Mouse (Mus musculus): Measurements from ENCODE around the gene Mei1. TPM values are rescaled to one million over a fixed set of nuclear protein-coding genes. Genes with fewer than 3 reads are reported as not detected.

The Mei1 gene
- polyA plus RNA-seq, 1 experiment from 2014 or later: not detected

- no peak for TF ChIP-seq CTCF (IDR thresholded peaks at IDR 0.05; ENCODE audit: low read depth)
- H3K36me3 ChIP-seq (ENCODE audit: control insufficient read depth, insufficient read depth): no peaks in the 10 kb centered on the region
- H3K4me2 ChIP-seq (replicated peaks; ENCODE audit: low read depth): no peak overlapping the region
- H3K4me1 ChIP-seq (replicated peaks; ENCODE audit: control insufficient read depth, insufficient read depth, low read length): no peaks in the 10 kb centered on the region
- peaks cover 35% of the 10 kb centered on the region for H3K27me3 ChIP-seq (replicated peaks; ENCODE audit: control insufficient read depth, insufficient read depth, low read length)
- H3K27ac ChIP-seq (ENCODE audit: low read depth, low read length): no peak overlapping the region
- ATAC-seq: no peak
- no peak overlapping the region for H3K9ac ChIP-seq (ENCODE audit: low read depth, low read length)
- H3K4me3 ChIP-seq (ENCODE audit: low read depth, low read length): no peak overlapping the region
- H3K9me3 ChIP-seq (ENCODE audit: control insufficient read depth): no peaks in the 10 kb centered on the region
- WGBS: 77% methylated on average over 7 of the region's 7 CpGs
These were observed 3.7 kb downstream of the Mei1 start for GRCm38 (mm10) chr15:82073490-82073889.

GRCm38 (mm10) chr15:82079883-82080282 is 10.1 kb downstream of the Mei1 start:
- TF ChIP-seq CTCF (IDR thresholded peaks at IDR 0.05; ENCODE audit: low read depth): no peak
- H3K27ac ChIP-seq (ENCODE audit: low read depth, low read length): no peak overlapping the region
- peaks cover 20% of the 10 kb centered on the region for H3K27me3 ChIP-seq (replicated peaks; ENCODE audit: control insufficient read depth, insufficient read depth, low read length)
- ATAC-seq: no peak
- no peak overlapping the region for H3K4me3 ChIP-seq (ENCODE audit: low read depth, low read length)
- WGBS: 50% methylated on average over 10 of the region's 10 CpGs
- no peaks in the 10 kb centered on the region for H3K4me1 ChIP-seq (replicated peaks; ENCODE audit: control insufficient read depth, insufficient read depth, low read length)
- H3K36me3 ChIP-seq (ENCODE audit: control insufficient read depth, insufficient read depth): no peaks in the 10 kb centered on the region
- no peaks in the 10 kb centered on the region for H3K9me3 ChIP-seq (ENCODE audit: control insufficient read depth)
- H3K9ac ChIP-seq (ENCODE audit: low read depth, low read length): no peak overlapping the region
- no peak overlapping the region for H3K4me2 ChIP-seq (replicated peaks; ENCODE audit: low read depth)

- Histone ChIP-seq H3K27me3 (replicated peaks; ENCODE audit: control insufficient read depth, insufficient read depth, low read length) (peaks cover 20% of the 10 kb centered on the region), H3K9ac (ENCODE audit: low read depth, low read length) (no peak overlapping the region), H3K9me3 (ENCODE audit: control insufficient read depth) (no peaks in the 10 kb centered on the region), H3K27ac (ENCODE audit: low read depth, low read length) (no peak overlapping the region), H3K4me3 (ENCODE audit: low read depth, low read length) (no peak overlapping the region), H3K4me1 (replicated peaks; ENCODE audit: control insufficient read depth, insufficient read depth, low read length) (no peaks in the 10 kb centered on the region), H3K4me2 (replicated peaks; ENCODE audit: low read depth) (no peak overlapping the region), H3K36me3 (ENCODE audit: control insufficient read depth, insufficient read depth) (no peaks in the 10 kb centered on the region)
- no peak for ATAC-seq
- TF ChIP-seq CTCF (IDR thresholded peaks at IDR 0.05; ENCODE audit: low read depth): peak; percentile 66
- WGBS: 26% methylated on average over 7 of the region's 7 CpGs
These were observed 11.4 kb downstream of the Mei1 start for GRCm38 (mm10) chr15:82081161-82081560.

GRCm38 (mm10) chr15:82085606-82086005 is 15.8 kb downstream of the Mei1 start:
- H3K9ac ChIP-seq (ENCODE audit: low read depth, low read length): no peak overlapping the region
- WGBS: 84% methylated on average over 9 of the region's 9 CpGs
- H3K4me1 ChIP-seq (replicated peaks; ENCODE audit: control insufficient read depth, insufficient read depth, low read length): no peaks in the 10 kb centered on the region
- H3K4me3 ChIP-seq (ENCODE audit: low read depth, low read length): no peak overlapping the region
- no peak for TF ChIP-seq CTCF (IDR thresholded peaks at IDR 0.05; ENCODE audit: low read depth)
- H3K9me3 ChIP-seq (ENCODE audit: control insufficient read depth): no peaks in the 10 kb centered on the region
- H3K27ac ChIP-seq (ENCODE audit: low read depth, low read length): no peak overlapping the region
- no peaks in the 10 kb centered on the region for H3K36me3 ChIP-seq (ENCODE audit: control insufficient read depth, insufficient read depth)
- peaks cover 27% of the 10 kb centered on the region for H3K27me3 ChIP-seq (replicated peaks; ENCODE audit: control insufficient read depth, insufficient read depth, low read length)
- ATAC-seq: no peak
- no peak overlapping the region for H3K4me2 ChIP-seq (replicated peaks; ENCODE audit: low read depth)

- no peak for ATAC-seq
- peaks cover 24% of the 10 kb centered on the region for H3K27me3 ChIP-seq (replicated peaks; ENCODE audit: control insufficient read depth, insufficient read depth, low read length)
- H3K36me3 ChIP-seq (ENCODE audit: control insufficient read depth, insufficient read depth): no peaks in the 10 kb centered on the region
- no peaks in the 10 kb centered on the region for H3K4me1 ChIP-seq (replicated peaks; ENCODE audit: control insufficient read depth, insufficient read depth, low read length)
- no peak overlapping the region for H3K9ac ChIP-seq (ENCODE audit: low read depth, low read length)
- no peak overlapping the region for H3K27ac ChIP-seq (ENCODE audit: low read depth, low read length)
- H3K4me3 ChIP-seq (ENCODE audit: low read depth, low read length): no peak overlapping the region
- TF ChIP-seq CTCF (IDR thresholded peaks at IDR 0.05; ENCODE audit: low read depth): no peak
- WGBS: 69% methylated on average over 12 of the region's 12 CpGs
- no peak overlapping the region for H3K4me2 ChIP-seq (replicated peaks; ENCODE audit: low read depth)
- H3K9me3 ChIP-seq (ENCODE audit: control insufficient read depth): no peaks in the 10 kb centered on the region
These were observed 16.3 kb downstream of the Mei1 start for GRCm38 (mm10) chr15:82086131-82086530.

GRCm38 (mm10) chr15:82087266-82087665 is 17.5 kb downstream of the Mei1 start:
- Histone ChIP-seq H3K4me3 (ENCODE audit: low read depth, low read length) (no peak overlapping the region), H3K4me2 (replicated peaks; ENCODE audit: low read depth) (no peak overlapping the region), H3K4me1 (replicated peaks; ENCODE audit: control insufficient read depth, insufficient read depth, low read length) (no peaks in the 10 kb centered on the region), H3K9ac (ENCODE audit: low read depth, low read length) (no peak overlapping the region), H3K36me3 (ENCODE audit: control insufficient read depth, insufficient read depth) (no peaks in the 10 kb centered on the region), H3K9me3 (ENCODE audit: control insufficient read depth) (no peaks in the 10 kb centered on the region), H3K27me3 (replicated peaks; ENCODE audit: control insufficient read depth, insufficient read depth, low read length) (peaks cover 23% of the 10 kb centered on the region; the same call in 1 of the 2 replicates), H3K27ac (ENCODE audit: low read depth, low read length) (no peak overlapping the region)
- 11% methylated on average over 9 of the region's 10 CpGs for WGBS
- ATAC-seq: no peak
- no peak for TF ChIP-seq CTCF (IDR thresholded peaks at IDR 0.05; ENCODE audit: low read depth)

- H3K4me3 ChIP-seq (ENCODE audit: low read depth, low read length): no peak overlapping the region
- H3K4me2 ChIP-seq (replicated peaks; ENCODE audit: low read depth): no peak overlapping the region
- no peaks in the 10 kb centered on the region for H3K36me3 ChIP-seq (ENCODE audit: control insufficient read depth, insufficient read depth)
- WGBS: 79% methylated on average over 7 of the region's 7 CpGs
- no peaks in the 10 kb centered on the region for H3K4me1 ChIP-seq (replicated peaks; ENCODE audit: control insufficient read depth, insufficient read depth, low read length)
- H3K9ac ChIP-seq (ENCODE audit: low read depth, low read length): no peak overlapping the region
- ATAC-seq: no peak
- no peak overlapping the region for H3K27ac ChIP-seq (ENCODE audit: low read depth, low read length)
- H3K27me3 ChIP-seq (replicated peaks; ENCODE audit: control insufficient read depth, insufficient read depth, low read length): peaks cover 20% of the 10 kb centered on the region; the same call in 1 of the 2 replicates
- H3K9me3 ChIP-seq (ENCODE audit: control insufficient read depth): no peaks in the 10 kb centered on the region
- TF ChIP-seq CTCF (IDR thresholded peaks at IDR 0.05; ENCODE audit: low read depth): no peak
These were observed 21.3 kb downstream of the Mei1 start for GRCm38 (mm10) chr15:82091061-82091460.
